Mouse (Mus musculus) G1E-ER4 (cell line): ENCODE data around the gene Nlrc4. TPM values are rescaled to one million over a fixed set of nuclear protein-coding genes. Genes with fewer than 3 reads are reported as not detected.

ENCODE experiments used
- GATA1 ChIP-seq: IDR thresholded peaks from one replicate; pipeline ENCODE4 v1.8.0; 2012; ENCODE audit warnings: low read length, inconsistent platforms
- polyA plus RNA-seq: library from polyadenylated mRNA; stranded (reverse); fragments of >175 nt; gene quantifications from 2 replicates; pipeline ENCODE4 v1.2.3, GENCODE M21; 2012

Gene Nlrc4
- polyA plus RNA-seq, 1 experiment: not detected

DNA sequence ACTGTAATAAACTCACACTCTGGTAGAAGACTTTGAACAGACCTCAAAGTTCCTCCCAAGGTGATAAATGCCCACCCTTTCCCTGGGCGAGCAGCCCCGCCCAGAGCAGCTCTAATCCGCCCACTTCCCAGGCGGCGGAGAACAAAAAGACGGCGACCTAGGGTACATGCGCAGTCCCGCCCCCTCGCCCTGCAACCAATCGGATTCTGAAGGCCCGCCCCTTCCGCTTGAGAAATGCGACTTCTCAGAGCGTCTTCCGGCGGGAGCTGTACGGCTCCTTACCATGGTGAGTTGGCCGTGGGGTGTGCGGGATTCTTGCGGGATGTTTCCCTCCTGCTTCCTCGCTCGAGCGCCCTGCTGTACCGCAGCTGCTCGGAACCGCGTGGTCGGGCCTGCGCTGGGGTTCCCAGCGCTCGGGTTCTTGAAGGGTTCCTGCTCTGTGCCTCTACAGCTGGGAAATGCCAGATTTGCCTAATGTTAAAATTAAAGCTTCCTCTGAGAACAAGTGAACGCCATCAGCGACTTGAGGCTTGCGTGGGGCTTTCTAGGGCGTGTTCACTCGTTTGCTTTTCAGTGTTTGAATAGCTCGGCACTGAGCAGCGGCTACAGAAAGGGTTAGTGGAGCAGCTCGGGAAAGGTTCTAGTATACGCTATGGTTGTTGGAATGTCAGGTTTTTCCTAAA, 63.4 kb downstream of the Nlrc4 start, which contains the start of gene Slc30a6:
Slc30a6 (plus strand) TSS at position 226 of the 683 bp plus-strand sequence.
- TF ChIP-seq GATA1: no peak

DNA sequence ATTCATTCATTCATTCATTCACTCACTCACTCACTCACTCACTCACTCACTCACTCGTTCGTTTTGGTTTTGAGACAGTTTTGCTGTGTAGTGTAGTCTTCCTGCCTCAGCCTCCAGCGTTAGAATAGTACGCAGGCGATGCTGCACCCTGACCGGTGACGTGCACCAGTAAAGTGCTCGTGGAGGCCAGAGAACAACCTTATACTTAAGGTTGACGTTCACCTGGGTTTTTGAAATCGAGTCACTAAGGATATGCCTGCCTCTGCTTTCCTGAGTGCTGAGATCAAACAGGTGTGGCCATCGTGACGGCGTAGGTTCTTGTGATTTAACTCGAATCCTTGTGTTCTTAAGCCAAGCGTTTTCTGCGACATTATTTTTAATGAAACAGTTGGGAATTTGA, 64.1 kb downstream of the Nlrc4 start:
- TF ChIP-seq GATA1: no peak

DNA sequence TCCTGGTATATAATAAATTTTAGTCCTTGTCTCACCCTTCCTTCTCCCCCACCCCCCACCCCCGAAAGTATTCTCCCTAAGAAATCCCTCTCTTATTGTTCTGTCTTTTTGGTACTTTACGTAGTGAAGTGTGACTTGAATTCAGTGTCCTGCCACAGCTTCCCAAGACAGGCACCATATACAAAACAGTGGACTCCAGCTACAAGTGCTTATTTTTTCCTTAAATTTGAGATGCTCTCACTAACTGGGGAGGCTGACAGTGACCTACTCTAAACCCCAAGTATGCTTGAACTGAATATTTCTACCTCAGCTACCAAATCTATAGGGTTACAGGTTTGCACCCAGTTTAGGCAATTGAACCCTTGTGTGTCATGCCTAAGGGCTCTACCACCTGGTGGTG, 64.6 kb downstream of the Nlrc4 start:
- no peak for TF ChIP-seq GATA1

DNA sequence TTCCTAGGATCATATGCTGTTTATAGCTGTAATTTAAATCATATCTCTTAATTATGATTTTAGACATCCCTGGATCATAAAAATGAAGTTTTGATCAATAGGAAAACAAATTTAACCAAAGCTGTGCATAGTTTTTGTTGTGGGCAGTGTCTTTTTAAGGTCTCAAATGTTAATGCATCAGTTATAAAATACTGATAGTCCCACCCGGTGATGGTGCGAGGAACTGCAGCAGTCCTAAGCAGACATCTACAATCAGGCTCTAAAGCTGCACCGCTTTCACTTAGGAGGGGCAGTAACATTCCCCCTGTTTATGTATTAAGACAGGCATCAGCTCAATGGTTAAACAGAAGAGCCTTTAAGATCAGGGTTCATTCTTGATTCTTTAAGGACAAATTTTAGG, 69.1 kb downstream of the Nlrc4 start:
- no peak for TF ChIP-seq GATA1

DNA sequence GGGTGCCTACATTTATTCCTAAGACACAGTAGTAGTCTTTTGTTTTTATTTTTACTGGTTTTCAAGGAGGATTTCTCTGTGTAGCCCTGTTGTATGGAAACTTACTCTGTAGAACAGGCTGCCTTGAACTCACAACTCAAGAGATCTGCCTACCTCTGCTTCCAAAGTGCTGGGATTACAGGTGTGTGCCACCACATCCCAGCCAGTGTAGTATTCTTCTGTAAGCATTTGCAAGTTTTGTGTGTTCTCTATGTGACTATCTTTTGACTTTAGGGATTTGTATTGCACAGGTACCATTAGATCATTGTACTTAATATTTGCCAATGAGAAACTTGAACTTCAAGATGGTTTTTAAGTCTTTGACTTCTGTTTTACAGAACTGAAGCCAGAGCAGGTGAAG, 72.3 kb downstream of the Nlrc4 start:
- TF ChIP-seq GATA1: no peak

DNA sequence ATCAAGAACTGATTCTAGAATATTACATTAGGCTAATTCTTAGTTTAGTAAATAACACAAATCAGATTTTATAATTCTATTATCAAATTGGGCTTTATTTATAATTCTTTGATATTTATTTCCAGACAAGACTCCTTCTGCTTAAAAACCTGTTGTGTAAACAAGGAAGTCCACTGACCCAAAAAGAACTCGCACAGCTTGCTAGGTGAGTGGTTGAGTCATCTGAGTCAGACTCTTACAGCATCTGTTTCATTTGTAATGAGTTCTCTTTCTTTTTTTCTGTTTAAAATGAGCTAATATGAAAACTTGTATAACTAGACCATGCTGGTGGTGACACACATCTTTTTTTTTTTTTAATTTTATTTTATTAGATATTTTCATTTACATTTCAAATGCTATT, 82.0 kb downstream of the Nlrc4 start:
- TF ChIP-seq GATA1: no peak

Other genes with a start within 250 kb of the Nlrc4 start
- 58.1 and 91.0 TPM in 2 replicates for gene Memo1, start 163.6 kb downstream of the Nlrc4 start, polyA plus RNA-seq
- gene Dpy30, start 135.2 kb downstream of the Nlrc4 start, polyA plus RNA-seq: 76.8 and 101 TPM in 2 replicates
- gene Spast, start 120.2 kb downstream of the Nlrc4 start, polyA plus RNA-seq: 11.4 and 14.7 TPM in 2 replicates
- 1.2 and 1.7 TPM in 2 replicates for gene Slc30a6, start 63.5 kb downstream of the Nlrc4 start, polyA plus RNA-seq
- 14.4 and 16.8 TPM in 2 replicates for gene Yipf4, start 30.4 kb upstream of the Nlrc4 start, polyA plus RNA-seq
- 18.7 and 36.7 TPM in 2 replicates for gene Birc6, start 69.2 kb upstream of the Nlrc4 start, polyA plus RNA-seq